Mouse (Mus musculus) layer of hippocampus, adult 2 months (tissue): ENCODE results near the gene Nceh1. TPM values are rescaled to one million over a fixed set of nuclear protein-coding genes. Genes with fewer than 3 reads are reported as not detected.

Experiments
- DNase-seq, 2 experiments: peaks; one replicate each; pipeline ENCODE4 v3.0.0; 2022; ENCODE audit warnings: low spot score in 2 of 2
- H3K27ac ChIP-seq: fragments of 200-600 bp; 2 replicates; pipeline ENCODE4 v1.8.1; 2022
- H3K4me3 ChIP-seq: fragments of 200-600 bp; 2 replicates; pipeline ENCODE4 v1.8.1; 2022; ENCODE audit warnings: mild to moderate bottlenecking
- CTCF ChIP-seq: fragments of 200-600 bp; conservative IDR thresholded peaks from 2 replicates; pipeline ENCODE4 v1.8.1; 2022; ENCODE audit warnings: antibody characterized with exemption, mild to moderate bottlenecking, moderate library complexity
- long read RNA-seq, 2 experiments: library from polyadenylated mRNA; stranded (forward); transcript quantifications; one replicate each; pipeline ENCODE4 v2.0.0; 2021; ENCODE audit warnings: borderline mapping rate in 2 of 2
- total RNA-seq, 2 experiments: library from RNA; stranded (reverse); gene quantifications; 2 replicates each; pipeline ENCODE4 v1.2.3; 2021

Nceh1 gene
- total RNA-seq, result 100 to 1,000 TPM; 108 to 115 TPM
- long read RNA-seq, experiment 1, full-length matches to known transcripts, result 92 of 102 reads
- long read RNA-seq, experiment 1, partial matches to known transcripts, result 1 of 102 reads
- long read RNA-seq, experiment 1, other reads (novel, unspliced or antisense), result 9 of 102 reads
- long read RNA-seq, experiment 2, full-length matches to known transcripts, result 114 of 126 reads
- long read RNA-seq, experiment 2, partial matches to known transcripts, result 1 of 126 reads
- long read RNA-seq, experiment 2, other reads (novel, unspliced or antisense), result 11 of 126 reads

DNA sequence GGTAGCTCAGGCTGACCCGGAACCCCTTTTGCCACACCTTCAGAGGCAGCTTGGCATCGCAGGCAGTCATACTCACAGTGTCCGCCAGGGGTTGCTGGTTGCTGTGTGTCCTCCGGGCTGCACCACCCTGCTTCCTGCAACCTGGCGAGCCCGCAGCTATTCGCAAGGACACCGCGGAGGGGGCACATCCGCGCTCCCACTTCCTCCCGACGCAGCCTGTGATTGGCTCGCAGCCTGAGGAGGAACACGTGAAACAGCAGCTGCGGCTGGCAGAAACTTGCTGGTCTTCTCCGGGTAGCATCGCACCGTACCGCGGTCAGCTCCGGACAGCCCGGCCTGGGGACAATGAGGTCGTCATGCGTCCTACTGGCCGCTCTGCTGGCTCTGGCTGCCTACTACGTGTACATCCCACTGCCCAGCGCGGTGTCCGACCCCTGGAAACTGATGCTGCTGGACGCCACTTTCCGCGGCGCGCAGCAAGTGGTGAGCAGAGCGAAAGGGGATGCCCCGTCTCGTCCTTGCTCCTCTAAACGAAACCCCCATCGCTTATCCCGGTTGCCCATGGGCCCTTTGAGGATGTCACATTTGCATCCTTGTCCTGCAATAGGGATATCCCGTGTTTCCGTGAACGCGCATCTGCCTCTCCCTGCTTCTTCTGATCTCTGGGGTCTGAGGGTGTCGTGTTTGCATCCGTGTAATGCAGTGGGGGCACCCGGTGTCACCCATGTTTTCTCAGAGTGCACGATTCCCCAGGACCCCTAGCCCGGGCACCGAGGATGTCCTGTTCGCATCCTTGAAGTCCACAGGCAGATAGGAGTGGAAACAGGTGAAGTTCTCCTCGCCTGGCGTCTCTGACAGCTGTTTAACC lies at the start of gene Nceh1:
TSS of gene Nceh1 (plus strand) at position 233 of the 868 bp plus-strand sequence.
- TF ChIP-seq CTCF, result peak; percentile 100
- H3K27ac ChIP-seq, result peak within 1 kb of the TSS; percentile 91
- peak within 1 kb of the TSS; percentile 82 for H3K4me3 ChIP-seq
- DNase-seq, result peak; percentile 95 to 96

DNA sequence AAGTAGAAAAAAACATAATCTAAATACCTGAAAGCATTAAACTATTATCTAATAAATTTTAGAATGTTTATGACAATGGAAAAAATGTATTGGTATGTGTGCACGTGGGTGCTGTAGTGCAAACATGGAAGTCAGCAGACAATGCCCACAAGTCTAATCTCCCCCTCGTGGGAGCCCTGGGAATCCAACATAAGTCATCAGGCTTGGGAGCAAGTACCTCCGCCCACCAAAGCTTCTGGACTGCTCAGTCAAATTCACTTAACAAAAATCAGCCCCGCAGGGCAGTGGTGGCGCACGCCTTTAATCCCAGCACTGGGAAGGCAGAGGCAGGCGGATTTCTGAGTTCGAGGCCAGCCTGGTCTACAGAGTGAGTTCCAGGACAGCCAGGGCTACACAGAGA lies 42.7 kb upstream of the Nceh1 start:
- no peak for TF ChIP-seq CTCF
- H3K4me3 ChIP-seq, result no peak overlapping the region

DNA sequence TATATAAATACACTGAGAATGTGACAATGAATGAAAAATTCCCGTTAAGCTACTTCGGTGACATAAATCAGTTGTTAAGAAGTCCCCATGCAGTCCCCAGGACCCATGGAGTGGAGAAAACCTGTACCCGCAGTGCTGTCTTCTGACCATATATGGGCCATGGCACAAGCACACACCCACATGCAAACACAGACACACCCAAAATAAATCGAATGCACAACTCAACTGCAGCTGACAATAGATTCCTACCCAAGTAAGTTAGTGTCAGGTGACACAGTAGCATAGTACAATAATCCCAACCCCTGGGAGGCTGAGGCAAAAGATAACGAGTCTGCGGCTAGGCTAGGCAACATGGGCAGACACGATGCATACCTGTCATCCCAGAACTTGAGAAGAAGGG lies 39.2 kb upstream of the Nceh1 start:
- DNase-seq, result no peak
- H3K27ac ChIP-seq, result no peak overlapping the region
- no peak for TF ChIP-seq CTCF
- H3K4me3 ChIP-seq, result no peak overlapping the region

More for the DNA sequence above, 42.7 kb upstream of the Nceh1 start:
- H3K27ac ChIP-seq, result no peak overlapping the region
- no peak for DNase-seq

DNA sequence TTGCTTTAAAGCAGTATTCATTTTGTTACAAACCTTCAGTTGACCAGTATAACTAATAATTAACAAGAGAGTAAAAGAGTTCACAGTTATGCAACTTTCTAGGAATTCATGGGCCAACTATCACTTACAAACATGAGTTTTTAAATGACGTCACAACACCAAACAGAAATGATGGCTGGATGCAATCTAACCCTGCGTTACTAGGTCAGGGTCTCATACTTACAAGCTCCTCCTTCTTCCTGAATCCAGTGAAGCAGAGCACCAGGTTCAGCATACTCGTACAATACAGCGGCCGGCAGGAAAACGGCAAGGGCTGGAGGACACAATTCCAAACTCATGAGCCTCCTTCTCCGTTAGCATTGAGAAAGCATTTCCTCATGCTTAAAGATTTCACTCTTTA lies 37.0 kb upstream of the Nceh1 start:
- H3K27ac ChIP-seq, result no peak overlapping the region
- no peak for TF ChIP-seq CTCF
- no peak overlapping the region for H3K4me3 ChIP-seq
- no peak for DNase-seq

DNA sequence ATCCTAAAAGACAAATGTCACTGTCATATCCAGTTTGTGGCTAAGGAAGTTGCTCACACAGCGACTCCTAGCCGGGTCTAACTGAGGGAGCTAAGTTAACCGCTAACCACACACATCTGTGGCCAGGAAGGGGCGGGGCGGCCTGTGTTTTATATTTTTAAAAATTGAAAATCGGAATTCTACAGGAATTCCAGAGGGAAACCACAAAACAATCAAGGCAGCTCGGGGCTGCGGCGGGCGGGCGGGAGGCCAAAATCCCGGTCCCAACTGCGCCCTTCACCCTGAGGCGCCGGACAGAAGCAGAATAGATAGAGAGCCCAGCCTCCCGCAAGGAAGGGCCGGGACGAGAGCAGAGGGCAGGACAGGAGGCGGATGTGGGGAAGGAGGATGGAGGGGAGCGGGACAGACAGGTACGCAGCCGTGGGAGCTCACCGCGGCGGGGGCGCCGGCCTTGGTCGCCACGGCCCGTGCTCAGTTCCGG lies 29.5 kb upstream of the Nceh1 start:
- no peak for DNase-seq
- H3K4me3 ChIP-seq, result peak overlapping the region; percentile 74
- no peak for TF ChIP-seq CTCF
- H3K27ac ChIP-seq, result no peak overlapping the region

DNA sequence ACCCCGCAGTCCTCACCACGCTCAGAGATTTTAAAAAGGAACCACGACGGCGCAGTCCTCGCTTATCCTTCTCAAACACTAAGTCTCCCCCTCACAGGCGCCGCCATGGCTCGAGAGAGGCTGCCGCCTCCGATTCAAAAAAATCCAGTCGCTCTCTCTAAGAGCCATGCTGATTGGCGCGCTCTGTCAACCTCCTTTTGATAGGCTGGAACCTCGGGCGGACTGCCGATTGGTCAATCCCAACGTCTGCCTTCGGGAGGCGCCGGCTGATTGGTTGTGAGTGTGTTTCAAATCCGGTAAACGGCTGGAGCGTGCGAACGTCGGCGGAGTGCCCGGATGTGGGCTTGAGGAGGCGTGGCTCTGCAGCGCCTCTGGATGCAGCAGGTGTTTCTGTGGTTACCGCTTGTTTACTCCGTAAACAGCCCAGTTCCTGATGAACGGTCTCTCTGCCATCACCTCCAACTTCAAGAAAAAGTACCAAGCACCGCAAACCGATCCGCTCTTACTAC lies 29.0 kb upstream of the Nceh1 start, which contains the start of gene Ect2:
TSS of gene Ect2 (minus strand) at position 178 of the 509 bp plus-strand sequence.
- Histone ChIP-seq H3K4me3 (peak within 1 kb of the TSS; percentile 74), H3K27ac (peak within 1 kb of the TSS; percentile 79)
- DNase-seq, result peak; percentile 99
- TF ChIP-seq CTCF, result peak; percentile 40

DNA sequence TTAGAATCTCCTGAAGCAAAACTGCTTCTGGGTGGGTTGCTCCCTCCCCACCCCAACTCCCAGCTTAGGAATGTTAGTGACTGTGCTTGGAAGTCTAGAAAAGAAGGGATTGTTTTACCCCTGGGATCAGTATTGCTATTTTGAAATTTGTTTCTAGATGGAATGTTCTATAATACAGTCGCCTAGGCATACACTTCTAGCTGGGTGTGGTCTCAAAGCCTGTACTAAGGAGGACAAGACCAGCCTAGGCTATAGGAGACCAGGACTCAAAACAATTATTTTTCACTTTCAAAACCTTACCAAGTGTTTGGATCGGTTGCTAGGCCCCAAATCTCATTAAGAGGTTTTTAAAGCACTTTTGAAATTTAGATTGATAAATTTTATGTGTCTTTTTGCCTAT lies 28.5 kb upstream of the Nceh1 start:
- no peak for DNase-seq
- Histone ChIP-seq H3K27ac (peak overlapping the region; percentile 79), H3K4me3 (peak overlapping the region; percentile 74)
- TF ChIP-seq CTCF, result no peak

DNA sequence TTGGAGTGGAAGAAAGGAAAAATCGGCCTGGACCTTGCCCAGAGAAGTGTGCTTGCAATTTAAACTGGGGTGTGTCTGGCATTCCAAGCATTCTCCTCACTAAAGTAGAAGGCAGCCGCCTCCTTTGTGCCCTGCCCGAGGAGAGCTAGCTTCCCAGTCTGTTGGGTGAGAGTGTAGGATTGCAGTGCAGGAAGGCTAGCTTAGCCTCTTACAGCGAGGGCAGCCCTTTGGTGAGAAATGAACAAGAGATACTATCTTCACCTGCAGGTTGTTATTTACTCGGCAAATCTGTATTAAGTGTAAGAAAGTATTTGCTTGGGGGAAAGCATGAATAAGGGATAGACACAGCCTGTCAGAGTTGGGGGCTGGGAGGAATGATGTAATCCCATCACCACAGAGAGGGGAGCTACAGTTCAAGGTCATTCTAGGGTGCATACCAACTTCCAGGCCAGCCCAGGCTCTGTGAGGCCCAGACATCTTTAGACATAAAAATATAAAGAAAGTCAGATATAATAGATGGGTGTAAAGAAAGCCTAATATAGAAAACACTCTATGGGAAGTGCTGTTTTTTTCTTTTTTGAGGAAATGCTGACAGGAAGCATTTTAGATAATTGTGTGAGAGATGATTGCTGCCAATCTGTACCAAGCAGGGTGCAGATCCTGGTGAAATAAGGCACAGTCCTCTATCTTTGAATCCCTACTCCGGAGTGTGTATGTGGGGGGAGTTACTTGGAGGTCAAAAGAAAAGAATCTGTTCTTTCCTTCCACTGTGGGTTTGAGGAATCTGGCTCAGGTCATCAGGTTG lies 27.5 kb upstream of the Nceh1 start:
- no peak overlapping the region for H3K27ac ChIP-seq
- TF ChIP-seq CTCF, result no peak
- H3K4me3 ChIP-seq, result no peak overlapping the region
- no peak for DNase-seq

DNA sequence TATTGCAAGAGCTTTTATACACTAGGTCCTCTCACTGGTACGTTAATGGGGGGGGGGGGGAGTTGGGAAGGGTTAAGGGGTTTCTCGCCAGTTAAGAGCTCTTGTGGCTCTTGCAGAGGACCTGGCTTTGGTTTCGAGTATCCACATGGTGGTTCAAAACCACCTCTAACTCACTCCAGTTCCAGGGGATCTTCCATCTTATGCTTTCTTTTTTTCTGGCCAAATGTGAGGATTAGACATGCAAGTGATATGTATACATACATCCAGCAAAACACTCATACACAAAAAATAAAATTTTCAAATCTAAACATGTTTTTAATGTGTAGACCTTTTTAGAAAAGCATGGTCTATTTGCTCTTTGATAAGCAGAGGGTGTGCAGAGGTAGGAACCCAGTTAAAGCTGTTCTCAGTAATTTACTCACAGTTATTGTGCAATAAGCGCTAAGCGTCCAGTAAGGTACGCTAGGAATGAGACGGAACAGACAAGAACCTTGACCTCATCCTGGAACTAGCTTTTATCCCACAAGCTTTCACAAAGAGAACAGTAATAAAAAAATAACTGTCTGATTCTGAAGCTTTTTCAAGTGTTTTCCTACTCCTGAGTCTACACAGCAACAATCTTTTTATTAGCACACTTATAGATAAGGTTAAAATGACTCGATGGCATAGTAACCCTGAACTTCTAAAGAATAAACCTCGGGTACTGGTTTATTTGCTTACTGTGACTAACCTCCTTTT lies 26.7 kb upstream of the Nceh1 start:
- no peak overlapping the region for H3K4me3 ChIP-seq
- no peak for TF ChIP-seq CTCF
- H3K27ac ChIP-seq, result no peak overlapping the region
- no peak for DNase-seq

DNA sequence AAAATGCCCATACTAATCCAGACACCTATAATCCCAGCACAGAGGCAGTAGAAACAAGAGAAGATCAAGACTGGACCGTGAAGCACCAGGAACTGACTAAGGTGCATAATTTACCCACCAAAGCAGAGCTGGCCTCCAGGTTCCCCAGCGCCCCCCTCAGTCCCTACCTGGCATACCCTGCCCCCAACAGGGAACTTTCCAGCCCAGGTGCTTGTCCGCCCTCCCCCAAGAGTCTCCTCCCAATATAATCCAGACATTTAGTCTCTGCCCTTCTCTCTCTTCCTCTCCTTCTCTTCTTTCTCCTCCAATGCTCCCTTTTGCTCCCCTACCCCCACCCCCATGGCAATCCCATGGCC lies 26.2 kb upstream of the Nceh1 start:
- no peak for DNase-seq
- Histone ChIP-seq H3K27ac (no peak overlapping the region), H3K4me3 (no peak overlapping the region)
- no peak for TF ChIP-seq CTCF

DNA sequence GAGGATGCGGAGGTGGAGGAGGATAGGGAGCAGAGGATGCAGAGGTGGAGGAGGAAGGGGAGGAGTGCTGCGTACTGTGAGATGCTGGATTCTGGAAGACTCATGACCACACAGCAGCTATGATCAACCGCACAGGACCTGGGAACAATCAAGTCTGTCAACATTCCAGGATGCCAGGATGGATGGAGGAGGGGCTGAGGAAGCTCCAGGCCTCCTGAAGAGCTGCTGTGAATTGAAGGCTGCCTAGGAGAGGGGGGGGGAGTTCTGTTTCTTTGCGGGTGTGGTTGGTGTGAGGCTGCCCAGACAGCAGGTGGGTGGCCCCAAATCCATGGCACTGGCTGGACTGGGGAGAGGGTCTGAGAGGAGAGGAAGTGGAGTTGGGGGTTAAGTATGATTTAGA lies 23.9 kb upstream of the Nceh1 start:
- DNase-seq, result no peak
- TF ChIP-seq CTCF, result no peak
- no peak overlapping the region for H3K4me3 ChIP-seq

DNA sequence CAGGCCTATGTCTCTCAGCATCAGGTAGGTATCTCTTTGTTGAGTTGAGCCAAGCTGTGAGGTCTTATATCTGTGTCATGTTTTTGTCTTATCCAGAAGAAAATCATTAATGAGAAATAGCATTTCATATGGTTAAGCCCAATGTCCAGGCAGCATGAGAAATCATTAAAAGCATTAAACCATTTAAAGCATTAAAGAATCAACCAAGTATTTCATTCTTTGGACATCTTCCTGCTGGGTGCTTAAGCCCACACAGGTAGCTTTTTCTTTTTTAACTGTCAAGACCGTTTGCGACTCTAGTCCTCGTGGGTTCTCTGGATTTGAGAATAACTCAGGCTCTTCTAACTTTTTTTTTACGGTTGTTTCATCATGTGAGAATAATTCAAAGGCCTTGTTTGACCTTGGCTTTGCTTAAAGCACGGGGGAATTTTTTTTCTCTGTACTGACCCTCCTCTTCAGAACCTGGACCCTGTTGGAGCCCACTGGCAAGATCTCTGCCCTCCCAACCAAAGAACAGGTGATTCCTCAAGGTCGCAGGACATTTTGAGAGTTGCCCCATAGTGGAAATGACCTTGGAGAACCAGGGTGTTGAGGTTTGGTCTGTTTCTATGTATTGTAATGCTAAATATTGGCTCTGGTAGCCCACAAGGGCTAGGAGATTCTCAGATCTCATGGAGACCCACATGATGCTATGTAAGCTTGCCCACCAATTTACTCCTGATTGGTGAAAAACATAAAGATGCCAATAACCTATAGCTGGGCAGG lies 20.9 kb upstream of the Nceh1 start:
- no peak for TF ChIP-seq CTCF
- Histone ChIP-seq H3K4me3 (no peak overlapping the region), H3K27ac (no peak overlapping the region)
- DNase-seq, result no peak

More for the DNA sequence above, 23.9 kb upstream of the Nceh1 start:
- H3K27ac ChIP-seq, result no peak overlapping the region
